9 mouse cellular contexts compared by ENCODE assay signal in the genomic region with DNA sequence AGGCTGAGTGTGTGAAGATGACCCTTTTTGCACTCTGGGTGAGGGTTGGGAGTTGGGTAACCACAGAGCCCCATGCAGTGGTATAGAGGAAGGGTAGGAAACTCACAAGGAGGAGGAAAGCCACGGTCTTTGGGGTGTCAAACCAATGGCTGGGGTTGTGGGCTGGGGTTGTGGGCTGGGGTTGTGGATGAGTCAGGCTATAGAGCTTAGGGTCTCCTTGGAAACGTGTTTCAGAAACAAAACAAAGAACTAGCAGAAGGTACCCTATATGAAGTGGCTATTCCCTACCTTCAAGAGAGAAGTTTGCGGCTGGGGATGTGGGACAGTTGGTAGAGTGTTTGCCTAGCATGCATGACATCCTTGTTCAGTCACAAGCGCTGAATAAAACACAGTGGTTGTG. TPM values are rescaled to one million over a fixed set of nuclear protein-coding genes. Genes with fewer than 3 reads are reported as not detected.
A peak's percentile ranks its signal among the peaks of the same experiment; 100 is the strongest.
DNase-seq lines count a peak whose midpoint lies in the region; ATAC-seq and TF ChIP-seq lines count a peak whose summit lies in the region.
"Had no signal": no experiment of that assay in that cellular context is flagged by ENCODE, and none has a peak within 500 bp of the region (broad histone marks: within the 10 kb centered on the region; RNA-seq: fewer than 3 reads in every experiment).

No protein-coding gene starts in this region.

- H3K27ac ChIP-seq in intestine, embryonic 14.5 days (ENCODE audit: low read depth) = peak overlapping the region; percentile 90
- H3K27ac ChIP-seq in intestine, embryonic 15.5 days = no peak overlapping the region
- H3K27ac ChIP-seq in limb, embryonic 11.5 days (replicated peaks; ENCODE audit: low read depth, low read length) = peak overlapping the region; percentile 99
- peak overlapping the region; percentile 85; the same call in 1 of the 2 replicates for H3K27ac ChIP-seq in stomach, postnatal 0 days (replicated peaks)

- no peak overlapping the region for H3K4me2 ChIP-seq in intestine, embryonic 14.5 days (ENCODE audit: low read length)
- no peak overlapping the region for H3K4me2 ChIP-seq in intestine, embryonic 15.5 days (replicated peaks)
- no peak overlapping the region; the same call in 1 of the 2 replicates for H3K4me2 ChIP-seq in limb, embryonic 11.5 days (ENCODE audit: low read depth, severe bottlenecking)
- no peak overlapping the region for H3K4me2 ChIP-seq in stomach, postnatal 0 days (replicated peaks; ENCODE audit: low read depth)

- H3K9ac ChIP-seq in intestine, embryonic 14.5 days (ENCODE audit: low read length) = no peak overlapping the region
- H3K9ac ChIP-seq in intestine, embryonic 15.5 days = no peak overlapping the region
- H3K9ac ChIP-seq in limb, embryonic 11.5 days (ENCODE audit: low read length) = no peak overlapping the region
- no peak overlapping the region for H3K9ac ChIP-seq in stomach, postnatal 0 days (ENCODE audit: low read length)

- no peaks in the 10 kb centered on the region for H3K27me3 ChIP-seq in intestine, embryonic 14.5 days (replicated peaks; ENCODE audit: control insufficient read depth, insufficient read depth, low read length)
- no peaks in the 10 kb centered on the region for H3K27me3 ChIP-seq in intestine, embryonic 15.5 days (replicated peaks)
- H3K27me3 ChIP-seq in limb, embryonic 11.5 days (ENCODE audit: control insufficient read depth, insufficient read depth, low read length) = no peaks in the 10 kb centered on the region
- no peaks in the 10 kb centered on the region for H3K27me3 ChIP-seq in stomach, postnatal 0 days (ENCODE audit: control insufficient read depth, insufficient read depth, low read length)

- no peak for TF ChIP-seq CTCF in stomach, postnatal 0 days (IDR thresholded peaks at IDR 0.05; ENCODE audit: low read depth)

- ATAC-seq in intestine, embryonic 14.5 days (replicated peaks; ENCODE audit: low FRiP score, low TSS enrichment, low read depth) = no peak
- ATAC-seq in intestine, embryonic 15.5 days = no peak
- ATAC-seq in limb, embryonic 11.5 days (ENCODE audit: insufficient number of reproducible peaks, low FRiP score, low TSS enrichment, low read depth) = no peak
- no peak for ATAC-seq in stomach, postnatal 0 days (ENCODE audit: low FRiP score, low TSS enrichment)

- WGBS in intestine, embryonic 14.5 days = 84% methylated on average over 4 of the region's 4 CpGs
- WGBS in intestine, embryonic 15.5 days = 79% methylated on average over 4 of the region's 4 CpGs
- WGBS in limb, embryonic 11.5 days = 91% methylated on average over 4 of the region's 4 CpGs
- 88% methylated on average over 4 of the region's 4 CpGs for WGBS in stomach, postnatal 0 days

- no peak for DNase-seq in intestine, embryonic 14.5 days (ENCODE audit: low spot score)
- peak; percentile 50 for DNase-seq in thymus, postnatal 0 days (ENCODE audit: low spot score)
- no peak for DNase-seq in thymus, adult 18-20 months
- DNase-seq in limb, embryonic 11.5 days (ENCODE audit: low spot score) = no peak
- DNase-seq in stomach, postnatal 0 days (ENCODE audit: low spot score) = no peak
- no peak for DNase-seq in retina, embryonic 14.5 days (ENCODE audit: low spot score)
- DNase-seq in gastrocnemius, postnatal 36 days = no peak
- DNase-seq: gastrocnemius, postnatal 10 days had no signal

- peaks cover 62% of the 10 kb centered on the region for H3K4me1 ChIP-seq in intestine, embryonic 14.5 days (replicated peaks; ENCODE audit: control insufficient read depth, insufficient read depth, low read length)
- H3K4me1 ChIP-seq in intestine, embryonic 15.5 days (replicated peaks) = peaks cover 59% of the 10 kb centered on the region
- H3K4me1 ChIP-seq in limb, embryonic 11.5 days (ENCODE audit: control insufficient read depth, insufficient read depth, low read length) = peaks cover 31% of the 10 kb centered on the region
- H3K4me1 ChIP-seq in stomach, postnatal 0 days (replicated peaks; ENCODE audit: control insufficient read depth, insufficient read depth) = peaks cover 19% of the 10 kb centered on the region

- no peaks in the 10 kb centered on the region for H3K36me3 ChIP-seq in intestine, embryonic 14.5 days (ENCODE audit: control insufficient read depth, insufficient read depth, low read length)
- H3K36me3 ChIP-seq in intestine, embryonic 15.5 days = no peaks in the 10 kb centered on the region
- H3K36me3 ChIP-seq in limb, embryonic 11.5 days (ENCODE audit: control insufficient read depth, insufficient read depth, low read length) = no peaks in the 10 kb centered on the region
- H3K36me3 ChIP-seq in stomach, postnatal 0 days (ENCODE audit: control insufficient read depth, insufficient read depth, low read length) = no peaks in the 10 kb centered on the region

- TF ChIP-seq EP300 in stomach, postnatal 0 days (optimal IDR thresholded peaks at IDR 0.05) = no peak

- H3K4me3 ChIP-seq in intestine, embryonic 14.5 days (ENCODE audit: low read depth, low read length) = no peak overlapping the region
- H3K4me3 ChIP-seq in intestine, embryonic 15.5 days (replicated peaks) = no peak overlapping the region
- H3K4me3 ChIP-seq in limb, embryonic 11.5 days (ENCODE audit: low read depth, low read length) = no peak overlapping the region
- H3K4me3 ChIP-seq in stomach, postnatal 0 days (ENCODE audit: low read depth, low read length) = no peak overlapping the region

- intact Hi-C loops in gastrocnemius, postnatal 36 days (cut with DNase I) = loop anchor here (2.0 to 10.0 kb wide), 3 partner anchors 45 to 455 kb away; a partner anchor contains a TSS

- no peaks in the 10 kb centered on the region for H3K9me3 ChIP-seq in intestine, embryonic 14.5 days (ENCODE audit: control insufficient read depth, low read length)
- H3K9me3 ChIP-seq in intestine, embryonic 15.5 days = no peaks in the 10 kb centered on the region
- H3K9me3 ChIP-seq in limb, embryonic 11.5 days (ENCODE audit: control insufficient read depth, low read length) = no peaks in the 10 kb centered on the region
- no peaks in the 10 kb centered on the region for H3K9me3 ChIP-seq in stomach, postnatal 0 days (ENCODE audit: control insufficient read depth, low read length)

RNA-seq across cellular contexts. Expression of a gene that starts 5.2 kb away (rescaled TPM):
- polyA plus RNA-seq in intestine, embryonic 14.5 days (2014; fragmentation: Nextera tagmentation; extraction: Ambion mirVana) = 1.5 and 1.6 TPM in 2 replicates
- polyA plus RNA-seq in intestine, embryonic 15.5 days (2015; fragmentation: Nextera tagmentation; extraction: Ambion mirVana) = 2.2 and 2.8 TPM in 2 replicates
- polyA plus RNA-seq in thymus, postnatal 0 days (2015; fragmentation: Nextera tagmentation; extraction: Ambion mirVana) = 44.5 and 58.2 TPM in 2 replicates
- 3.8 and 4.8 TPM in 2 replicates for polyA plus RNA-seq in limb, embryonic 11.5 days (2014; fragmentation: Nextera tagmentation; extraction: Ambion mirVana)
- 0.61 and 0.98 TPM in 2 replicates for polyA plus RNA-seq in stomach, postnatal 0 days (2015; fragmentation: Nextera tagmentation; extraction: Ambion mirVana)
- under 1 TPM; 0.15 to 0.27 TPM for total RNA-seq in gastrocnemius, postnatal 36 days (2021)

RNA-seq across cellular contexts. Expression of a gene that starts 40.9 kb away (rescaled TPM):
- polyA plus RNA-seq in intestine, embryonic 14.5 days (2014; fragmentation: Nextera tagmentation; extraction: Ambion mirVana) = 11.3 and 13.9 TPM in 2 replicates
- polyA plus RNA-seq in intestine, embryonic 15.5 days (2015; fragmentation: Nextera tagmentation; extraction: Ambion mirVana) = 12.2 and 12.6 TPM in 2 replicates
- polyA plus RNA-seq in thymus, postnatal 0 days (2015; fragmentation: Nextera tagmentation; extraction: Ambion mirVana) = 2.9 and 3.1 TPM in 2 replicates
- 0.39 and 0.70 TPM in 2 replicates for polyA plus RNA-seq in limb, embryonic 11.5 days (2014; fragmentation: Nextera tagmentation; extraction: Ambion mirVana)
- polyA plus RNA-seq in stomach, postnatal 0 days (2015; fragmentation: Nextera tagmentation; extraction: Ambion mirVana) = 4.3 and 4.5 TPM in 2 replicates
- total RNA-seq in gastrocnemius, postnatal 36 days (2021) = not detected
- total RNA-seq: gastrocnemius, postnatal 10 days had no signal

RNA-seq across cellular contexts. Expression of a gene that starts 42.5 kb away (rescaled TPM):
- 457 and 534 TPM in 2 replicates for polyA plus RNA-seq in intestine, embryonic 14.5 days (2014; fragmentation: Nextera tagmentation; extraction: Ambion mirVana)
- polyA plus RNA-seq in intestine, embryonic 15.5 days (2015; fragmentation: Nextera tagmentation; extraction: Ambion mirVana) = 411 and 413 TPM in 2 replicates
- 228 and 233 TPM in 2 replicates for polyA plus RNA-seq in thymus, postnatal 0 days (2015; fragmentation: Nextera tagmentation; extraction: Ambion mirVana)
- 317 and 321 TPM in 2 replicates for polyA plus RNA-seq in limb, embryonic 11.5 days (2014; fragmentation: Nextera tagmentation; extraction: Ambion mirVana)
- 372 and 381 TPM in 2 replicates for polyA plus RNA-seq in stomach, postnatal 0 days (2015; fragmentation: Nextera tagmentation; extraction: Ambion mirVana)
- total RNA-seq in gastrocnemius, postnatal 36 days (2021) = 100 to 1,000 TPM; 106 to 118 TPM

RNA-seq across cellular contexts. Expression of a gene that starts 59.1 kb away (rescaled TPM):
- 59.1 and 60.3 TPM in 2 replicates for polyA plus RNA-seq in intestine, embryonic 14.5 days (2014; fragmentation: Nextera tagmentation; extraction: Ambion mirVana)
- 76.0 and 76.2 TPM in 2 replicates for polyA plus RNA-seq in intestine, embryonic 15.5 days (2015; fragmentation: Nextera tagmentation; extraction: Ambion mirVana)
- 68.5 and 72.3 TPM in 2 replicates for polyA plus RNA-seq in thymus, postnatal 0 days (2015; fragmentation: Nextera tagmentation; extraction: Ambion mirVana)
- 76.9 and 82.1 TPM in 2 replicates for polyA plus RNA-seq in limb, embryonic 11.5 days (2014; fragmentation: Nextera tagmentation; extraction: Ambion mirVana)
- polyA plus RNA-seq in stomach, postnatal 0 days (2015; fragmentation: Nextera tagmentation; extraction: Ambion mirVana) = 44.7 and 46.9 TPM in 2 replicates
- total RNA-seq in gastrocnemius, postnatal 36 days (2021) = 1 to 10 TPM; 7.8 to 8.4 TPM
